Mouse (Mus musculus) MEL (cell line): ENCODE data around the gene Gng12. TPM values are rescaled to one million over a fixed set of nuclear protein-coding genes. Genes with fewer than 3 reads are reported as not detected.

Source experiments
- DNase-seq: peaks from one replicate; pipeline ENCODE4 v3.0.0; 2011; ENCODE audit warnings: low read depth, low spot score
- H3K27ac ChIP-seq: 2 replicates; pipeline ENCODE4 v1.5.1; 2012; ENCODE audit warnings: low read depth, mild to moderate bottlenecking, control low read depth, low read length, moderate library complexity; ENCODE audit not compliant: control insufficient read depth
- H3K27me3 ChIP-seq, 2 experiments: fragments of 150-350 bp in 1 of 2; sonication (generic) in 1 of 2; 2 replicates each; pipeline ENCODE4 v1.6.1; 2012; ENCODE audit warnings: low read length in 2 of 2, mild to moderate bottlenecking in 2 of 2, improper control_type of control experiment in 1 of 2, moderate library complexity in 1 of 2; ENCODE audit not compliant: insufficient read depth in 2 of 2, control insufficient read depth in 1 of 2
- H3K36me3 ChIP-seq, 2 experiments: 2 replicates each; pipeline ENCODE4 v1.6.1; 2012 to 2014; ENCODE audit warnings: low read length in 2 of 2, improper control_type of control experiment in 1 of 2, inconsistent platforms in 1 of 2, mild to moderate bottlenecking in 1 of 2; ENCODE audit not compliant: insufficient read depth in 2 of 2, control insufficient read depth in 1 of 2
- H3K4me1 ChIP-seq, 2 experiments: fragments of 150-350 bp in 1 of 2; sonication (generic) in 1 of 2; 2 replicates each; pipeline ENCODE4 v1.6.1; 2012; ENCODE audit warnings: low read length in 2 of 2, improper control_type of control experiment in 1 of 2, mild to moderate bottlenecking in 1 of 2; ENCODE audit not compliant: insufficient read depth in 2 of 2, control insufficient read depth in 1 of 2
- H3K4me3 ChIP-seq, 2 experiments: fragments of 150-350 bp in 1 of 2; sonication (generic) in 1 of 2; 2 replicates each; pipeline ENCODE4 v1.5.1; 2012; ENCODE audit warnings: low read depth in 2 of 2, low read length in 2 of 2, mild to moderate bottlenecking in 2 of 2, moderate library complexity in 2 of 2, control low read depth in 1 of 2, improper control_type of control experiment in 1 of 2; ENCODE audit not compliant: control insufficient read depth in 1 of 2, insufficient read depth in 1 of 2
- H3K79me2 ChIP-seq: 2 replicates; pipeline ENCODE4 v1.6.1; 2012; ENCODE audit warnings: mild to moderate bottlenecking, low read length, moderate library complexity; ENCODE audit not compliant: control insufficient read depth, poor library complexity, insufficient read depth
- H3K9ac ChIP-seq: 2 replicates; pipeline ENCODE4 v1.6.1; 2012; ENCODE audit warnings: low read depth, mild to moderate bottlenecking, control low read depth, low read length, moderate library complexity; ENCODE audit not compliant: control insufficient read depth, poor library complexity, severe bottlenecking
- H3K9me3 ChIP-seq: fragments of 150-350 bp; sonication (generic); replicated peaks from 2 replicates; pipeline ENCODE4 v1.6.1; 2012; ENCODE audit warnings: mild to moderate bottlenecking, low read length, improper control_type of control experiment, moderate library complexity; ENCODE audit not compliant: insufficient read depth
- CHD2 ChIP-seq: IDR thresholded peaks from 2 replicates; pipeline ENCODE4 v1.6.1; 2011; ENCODE audit warnings: low read length, improper control_type of control experiment
- ELF1 ChIP-seq: IDR thresholded peaks from 2 replicates; pipeline ENCODE4 v1.6.1; 2014; ENCODE audit warnings: low read depth, mild to moderate bottlenecking, inconsistent platforms, low read length, improper control_type of control experiment, moderate library complexity
- ETS1 ChIP-seq: IDR thresholded peaks from 2 replicates; pipeline ENCODE4 v1.6.1; 2012; ENCODE audit warnings: low read depth, mild to moderate bottlenecking, inconsistent platforms, low read length, improper control_type of control experiment, moderate library complexity
- MEF2A ChIP-seq: IDR thresholded peaks from 2 replicates; pipeline ENCODE4 v1.6.1; 2014; ENCODE audit warnings: low read depth, mild to moderate bottlenecking, inconsistent platforms, low read length, improper control_type of control experiment; ENCODE audit not compliant: poor library complexity, insufficient replicate concordance, severe bottlenecking; ENCODE audit errors: extremely low read depth
- MXI1 ChIP-seq: IDR thresholded peaks from 2 replicates; pipeline ENCODE4 v1.6.1; 2011; ENCODE audit warnings: mild to moderate bottlenecking, low read depth, low read length, improper control_type of control experiment
- MYB ChIP-seq: IDR thresholded peaks from 2 replicates; pipeline ENCODE4 v1.6.1; 2011; ENCODE audit warnings: mild to moderate bottlenecking, low read depth, low read length, improper control_type of control experiment
- MYC ChIP-seq: IDR thresholded peaks from 2 replicates; pipeline ENCODE4 v1.6.1; 2011; ENCODE audit warnings: low read depth, mild to moderate bottlenecking, low read length, improper control_type of control experiment, moderate library complexity
- POLR2A ChIP-seq, 2 experiments: IDR thresholded peaks; 2 replicates each; pipeline ENCODE4 v1.6.1; 2011 to 2012; ENCODE audit warnings: low read length in 2 of 2, mild to moderate bottlenecking in 2 of 2, control low read depth in 1 of 2, improper control_type of control experiment in 1 of 2, low read depth in 1 of 2, moderate library complexity in 1 of 2; ENCODE audit not compliant: control insufficient read depth in 1 of 2, insufficient read depth in 1 of 2, poor library complexity in 1 of 2
- POLR2AphosphoS2 ChIP-seq: IDR thresholded peaks from 2 replicates; pipeline ENCODE4 v1.6.1; 2011; ENCODE audit warnings: low read length, improper control_type of control experiment
- POLR2AphosphoS5 ChIP-seq: IDR thresholded peaks from 2 replicates; pipeline ENCODE4 v1.6.1; 2012; ENCODE audit warnings: low read depth, borderline replicate concordance, mild to moderate bottlenecking, inconsistent platforms, low read length, moderate library complexity, mixed read lengths
- RAD21 ChIP-seq: IDR thresholded peaks from 2 replicates; pipeline ENCODE4 v1.6.1; 2011; ENCODE audit warnings: mild to moderate bottlenecking, low read depth, low read length, improper control_type of control experiment
- SIN3A ChIP-seq: IDR thresholded peaks from 2 replicates; pipeline ENCODE4 v1.6.1; 2012; ENCODE audit warnings: low read length, improper control_type of control experiment, inconsistent platforms
- SMC3 ChIP-seq: IDR thresholded peaks from 2 replicates; pipeline ENCODE4 v1.6.1; 2011; ENCODE audit warnings: low read depth, low read length, improper control_type of control experiment
- TBP ChIP-seq: IDR thresholded peaks from 2 replicates; pipeline ENCODE4 v1.8.0; 2011; ENCODE audit warnings: low read depth, low read length, improper control_type of control experiment
- TCF12 ChIP-seq: IDR thresholded peaks from 2 replicates; pipeline ENCODE4 v1.6.1; 2014; ENCODE audit warnings: low read depth, mild to moderate bottlenecking, inconsistent platforms, low read length, improper control_type of control experiment, moderate library complexity
- UBTF ChIP-seq: IDR thresholded peaks from 2 replicates; pipeline ENCODE4 v1.6.1; 2012; ENCODE audit warnings: low read depth, mild to moderate bottlenecking, inconsistent platforms, low read length, improper control_type of control experiment, moderate library complexity, borderline replicate concordance; ENCODE audit not compliant: insufficient read depth
- USF2 ChIP-seq, 2 experiments: IDR thresholded peaks; 2 replicates each; pipeline ENCODE4 v1.6.1; 2011 to 2012; ENCODE audit warnings: improper control_type of control experiment in 2 of 2, low read length in 2 of 2, borderline replicate concordance in 1 of 2, inconsistent platforms in 1 of 2, low read depth in 1 of 2, mild to moderate bottlenecking in 1 of 2; ENCODE audit not compliant: insufficient read depth in 1 of 2
- ZMIZ1 ChIP-seq: IDR thresholded peaks from 2 replicates; pipeline ENCODE4 v1.6.1; 2012; ENCODE audit warnings: low read depth, mild to moderate bottlenecking, inconsistent platforms, low read length, improper control_type of control experiment, moderate library complexity
- ZNF384 ChIP-seq: IDR thresholded peaks from 2 replicates; pipeline ENCODE4 v1.6.1; 2012; ENCODE audit warnings: low read depth, mild to moderate bottlenecking, inconsistent platforms, low read length, improper control_type of control experiment
- polyA plus RNA-seq, 2 experiments: library from polyadenylated mRNA; stranded (reverse) in 1 of 2; unstranded in 1 of 2; fragments of >175 nt in 1 of 2; fragments of >200 nt in 1 of 2; gene quantifications; 2 replicates each; pipeline versions ENCODE4 v1.2.1 to v1.2.4; 2012; ENCODE audit warnings: low replicate concordance in 2 of 2, low read depth in 1 of 2; ENCODE audit not compliant: insufficient read length in 2 of 2, insufficient read depth in 1 of 2, missing spikeins in 1 of 2
- total RNA-seq: library from RNA; depleted of rRNA; stranded (reverse); fragments of 300-350 nt; gene quantifications from 2 replicates; pipeline ENCODE4 v1.2.3, GENCODE M21; 2012

Gng12 gene
- total and polyA plus RNA-seq, 3 experiments = 16.8 to 44.0 TPM; not detected in 1

- Histone ChIP-seq H3K4me3 (no peak overlapping the region), H3K27me3 (no peaks in the 10 kb centered on the region), H3K79me2 (peaks cover 1% of the 10 kb centered on the region; the same call in 1 of the 2 replicates), H3K27ac (no peak overlapping the region), H3K9me3 (no peaks in the 10 kb centered on the region), H3K9ac (no peak overlapping the region), H3K4me1 (no peaks in the 10 kb centered on the region), H3K36me3 (peaks cover 0 to 2% of the 10 kb centered on the region in 2 experiments; a peak in 2 of 4 replicates)
- DNase-seq = no peak
- TF ChIP-seq MEF2A (no peak), SMC3 (no peak), ZNF384 (no peak), MYB (no peak), RAD21 (no peak), ELF1 (no peak)
- TF ChIP-seq, all 39 proteins: peak for 0
Measured at GRCm38 (mm10) chr6:66917032-66917431, 20.8 kb downstream of the Gng12 start.

DNA sequence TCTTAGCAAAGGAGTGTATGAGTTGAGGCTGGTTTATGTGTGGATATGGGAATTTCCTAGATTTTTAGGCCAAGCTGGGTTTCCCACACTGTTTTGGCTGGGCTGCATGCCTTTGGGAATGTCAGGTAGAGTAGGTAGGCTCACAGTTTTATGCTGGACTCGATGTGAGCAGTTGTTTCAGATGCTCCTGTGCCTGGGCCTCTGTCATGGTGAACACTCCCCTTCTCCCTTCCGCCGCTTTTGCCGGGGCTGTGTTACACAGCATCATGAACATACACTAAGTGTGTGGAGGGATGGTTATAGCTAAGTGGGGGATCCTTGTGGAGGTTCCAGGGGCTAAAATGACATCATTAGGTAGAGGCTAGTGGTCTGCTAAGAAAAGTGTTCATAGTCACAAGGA lies 24.6 kb downstream of the Gng12 start:
- TF ChIP-seq POLR2A (IDR thresholded peaks at IDR 0.05; ENCODE audit: control insufficient read depth in 1 of 2, insufficient read depth in 1 of 2, low read depth in 1 of 2, low read length in 2 of 2, poor library complexity in 1 of 2) = no peak
- TF ChIP-seq SIN3A = no peak
- TF ChIP-seq ZMIZ1 = no peak
- TF ChIP-seq USF2 (IDR thresholded peaks at IDR 0.05; ENCODE audit: borderline replicate concordance in 1 of 2, insufficient read depth in 1 of 2, low read depth in 1 of 2, low read length in 2 of 2) = no peak
- no peak for TF ChIP-seq UBTF
- TF ChIP-seq TBP = no peak
- no peak for TF ChIP-seq POLR2AphosphoS5
- TF ChIP-seq MYC = no peak
- TF ChIP-seq CHD2 = no peak
- TF ChIP-seq MXI1 = no peak
- no peak for TF ChIP-seq TCF12
- no peak for TF ChIP-seq RAD21
- TF ChIP-seq POLR2AphosphoS2 = no peak
- TF ChIP-seq ETS1 = no peak

More for the DNA sequence above, 24.6 kb downstream of the Gng12 start:
- no peak for DNase-seq
- Histone ChIP-seq H3K9me3 (no peaks in the 10 kb centered on the region), H3K27ac (no peak overlapping the region), H3K4me1 (no peaks in the 10 kb centered on the region), H3K36me3 (peaks cover 0 to 2% of the 10 kb centered on the region in 2 experiments; a peak in 2 of 4 replicates), H3K27me3 (no peaks in the 10 kb centered on the region), H3K79me2 (peaks cover 1% of the 10 kb centered on the region; the same call in 1 of the 2 replicates), H3K4me3 (no peak overlapping the region), H3K9ac (no peak overlapping the region)
